Mouse (Mus musculus) urinary bladder, postnatal 25 days (tissue): ENCODE measurements around the gene Emp2.

ENCODE experiments used
- DNase-seq: peaks from one replicate; pipeline ENCODE4 v3.0.0; 2022; ENCODE audit warnings: low spot score

The Emp2 gene

GRCm38 (mm10) chr16:10313646-10314088 lies at the start of gene Emp2:
Gene Emp2, minus strand, starts transcription at chr16:10313968.
- peak; percentile 71 for DNase-seq

GRCm38 (mm10) chr16:10363061-10363460 lies 49.3 kb upstream of the Emp2 start:
- no peak for DNase-seq

- DNase-seq: no peak
Observed at GRCm38 (mm10) chr16:10359241-10359640, 45.5 kb upstream of the Emp2 start.

- DNase-seq: peak; percentile 67
Observed at GRCm38 (mm10) chr16:10358010-10358934, 44.5 kb upstream of the Emp2 start.

GRCm38 (mm10) chr16:10355004-10355403 lies 41.2 kb upstream of the Emp2 start:
- DNase-seq: no peak

GRCm38 (mm10) chr16:10351050-10351636 lies 37.4 kb upstream of the Emp2 start:
- no peak for DNase-seq

GRCm38 (mm10) chr16:10349876-10350275 lies 36.1 kb upstream of the Emp2 start:
- DNase-seq: no peak

- DNase-seq: no peak
Observed at GRCm38 (mm10) chr16:10349436-10349835, 35.7 kb upstream of the Emp2 start.

GRCm38 (mm10) chr16:10347551-10347950 lies 33.8 kb upstream of the Emp2 start:
- DNase-seq: no peak

- no peak for DNase-seq
Observed at GRCm38 (mm10) chr16:10341110-10341509, 27.3 kb upstream of the Emp2 start.

- no peak for DNase-seq
Observed at GRCm38 (mm10) chr16:10339930-10340329, 26.2 kb upstream of the Emp2 start.

GRCm38 (mm10) chr16:10338601-10339000 lies 24.8 kb upstream of the Emp2 start:
- no peak for DNase-seq

GRCm38 (mm10) chr16:10337422-10338197 lies 23.8 kb upstream of the Emp2 start:
- no peak for DNase-seq

- DNase-seq: no peak
Observed at GRCm38 (mm10) chr16:10336454-10337421, 23.0 kb upstream of the Emp2 start.

- no peak for DNase-seq
Observed at GRCm38 (mm10) chr16:10335953-10336352, 22.2 kb upstream of the Emp2 start.

GRCm38 (mm10) chr16:10332732-10333131 lies 19.0 kb upstream of the Emp2 start:
- no peak for DNase-seq

- DNase-seq: peak; percentile 64
Observed at GRCm38 (mm10) chr16:10330586-10331495, 17.1 kb upstream of the Emp2 start.

GRCm38 (mm10) chr16:10327563-10328333 lies 14.0 kb upstream of the Emp2 start:
- no peak for DNase-seq

GRCm38 (mm10) chr16:10319914-10320569 lies 6.3 kb upstream of the Emp2 start:
- no peak for DNase-seq
